Mouse (Mus musculus) ES-CJ7 (cell line): ENCODE results near the gene Sdhaf1.
A peak's percentile ranks its signal among the peaks of the same experiment; 100 is the strongest.

Experiments used
- DNase-seq: peaks from one replicate; pipeline ENCODE4 v3.0.0; 2011; ENCODE audit warnings: low read depth, low spot score

The Sdhaf1 gene

DNA sequence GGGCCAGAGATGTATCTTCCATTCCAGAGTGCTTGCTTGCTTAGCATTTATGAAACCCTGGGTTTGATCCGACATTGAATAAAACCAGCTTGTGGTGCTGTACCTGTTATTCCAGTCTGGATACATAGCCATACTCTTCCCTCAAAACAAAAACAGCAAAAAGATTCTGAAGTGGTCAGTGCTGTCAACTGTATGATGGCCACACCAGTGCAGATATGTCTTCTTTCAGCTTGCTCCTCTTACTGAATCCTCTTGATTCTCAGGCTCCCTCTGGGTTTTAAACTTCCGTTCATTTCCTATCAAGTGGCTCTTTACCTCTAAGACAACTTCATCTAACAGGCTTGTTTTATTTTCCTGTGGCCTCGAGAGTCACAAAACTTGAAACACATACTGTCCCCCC lies at the start of gene Sdhaf1:
Gene Sdhaf1, minus strand, starts transcription at position 101 of the 400 bp plus-strand sequence.
- no peak for DNase-seq

DNA sequence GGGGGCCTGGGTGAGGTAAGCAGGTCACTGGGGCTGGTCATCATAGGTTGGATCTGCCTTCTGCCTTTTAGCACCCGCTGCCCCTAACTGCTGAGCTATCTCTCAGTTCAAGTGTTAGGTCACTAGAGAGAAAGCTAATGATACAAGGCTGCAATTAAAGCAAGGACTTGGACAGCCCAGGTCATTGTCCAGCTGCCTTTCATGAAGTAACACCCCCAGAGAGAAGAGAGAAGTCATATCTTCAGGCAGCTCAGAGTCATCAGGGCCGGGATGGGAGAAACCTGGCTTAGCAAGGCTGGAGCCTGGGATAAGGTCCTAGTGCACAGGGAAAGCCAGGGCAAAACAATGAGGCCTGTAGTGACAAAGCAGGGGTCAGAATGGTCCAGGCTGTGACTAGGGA lies 43.8 kb upstream of the Sdhaf1 start:
- DNase-seq, result no peak

GRCm38 (mm10) chr7:30363344-30363738 lies 39.6 kb upstream of the Sdhaf1 start:
- DNase-seq, result no peak

DNA sequence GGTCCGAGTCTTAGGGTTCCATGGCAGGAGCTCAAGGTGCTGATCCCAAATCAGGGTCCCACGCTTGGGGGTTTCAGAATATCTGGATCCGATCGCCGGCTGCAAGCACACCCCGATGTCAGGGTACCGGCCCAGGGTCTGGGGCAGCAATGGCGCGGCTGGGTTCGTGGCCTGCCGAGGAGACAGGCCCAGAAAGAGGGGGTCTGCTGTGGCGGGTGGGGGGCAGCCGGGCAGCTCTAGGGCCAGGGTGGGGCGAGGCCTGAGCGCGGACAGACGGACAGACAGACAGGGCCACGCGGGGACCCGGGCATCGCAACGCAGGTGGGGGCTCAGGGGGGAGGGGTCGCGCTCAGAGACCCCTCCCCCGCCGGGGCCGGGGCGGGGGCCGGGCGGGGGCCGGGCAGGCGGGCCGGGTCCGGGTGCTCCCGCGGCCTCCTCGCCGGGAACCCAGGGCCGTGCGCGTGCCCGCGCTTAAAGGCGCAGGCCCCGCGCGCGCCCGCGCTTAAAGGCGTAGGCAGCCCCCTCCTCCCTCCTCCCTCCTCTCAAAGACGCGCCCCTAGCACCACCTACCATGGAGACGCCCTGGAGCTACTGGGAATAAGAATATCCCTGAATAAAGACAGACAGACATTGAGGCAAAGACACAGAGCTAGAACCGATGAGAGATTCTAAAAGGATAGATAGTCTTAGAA lies 39.1 kb upstream of the Sdhaf1 start, which contains the start of gene Lrfn3:
Gene Lrfn3, minus strand, starts transcription at position 121 of the 692 bp plus-strand sequence.
- DNase-seq, result peak; percentile 81

GRCm38 (mm10) chr7:30360028-30360427 lies 36.3 kb upstream of the Sdhaf1 start:
- DNase-seq, result no peak

GRCm38 (mm10) chr7:30359276-30359865 lies 35.7 kb upstream of the Sdhaf1 start:
- no peak for DNase-seq

- DNase-seq, result no peak
Measured at GRCm38 (mm10) chr7:30358378-30359186, 34.9 kb upstream of the Sdhaf1 start.

DNA sequence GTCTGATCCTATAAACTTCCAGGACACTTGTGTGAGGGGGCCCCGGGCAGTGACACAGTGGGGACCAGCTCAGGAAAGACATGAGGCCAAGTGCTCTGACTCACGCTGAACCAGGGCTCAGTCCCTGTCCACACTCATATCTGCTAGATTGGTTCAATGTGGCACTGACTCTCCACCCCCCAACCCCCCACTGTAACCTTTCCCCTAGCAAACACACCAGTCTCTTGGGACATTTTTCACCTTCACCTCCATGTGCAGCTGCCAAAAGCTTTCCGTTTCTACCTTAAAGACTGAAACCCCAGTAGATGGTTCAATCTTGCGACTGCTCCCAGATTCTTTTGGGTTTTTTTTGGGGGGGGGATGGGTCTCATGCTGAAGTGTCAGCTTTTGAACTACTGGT lies 30.4 kb upstream of the Sdhaf1 start:
- no peak for DNase-seq

DNA sequence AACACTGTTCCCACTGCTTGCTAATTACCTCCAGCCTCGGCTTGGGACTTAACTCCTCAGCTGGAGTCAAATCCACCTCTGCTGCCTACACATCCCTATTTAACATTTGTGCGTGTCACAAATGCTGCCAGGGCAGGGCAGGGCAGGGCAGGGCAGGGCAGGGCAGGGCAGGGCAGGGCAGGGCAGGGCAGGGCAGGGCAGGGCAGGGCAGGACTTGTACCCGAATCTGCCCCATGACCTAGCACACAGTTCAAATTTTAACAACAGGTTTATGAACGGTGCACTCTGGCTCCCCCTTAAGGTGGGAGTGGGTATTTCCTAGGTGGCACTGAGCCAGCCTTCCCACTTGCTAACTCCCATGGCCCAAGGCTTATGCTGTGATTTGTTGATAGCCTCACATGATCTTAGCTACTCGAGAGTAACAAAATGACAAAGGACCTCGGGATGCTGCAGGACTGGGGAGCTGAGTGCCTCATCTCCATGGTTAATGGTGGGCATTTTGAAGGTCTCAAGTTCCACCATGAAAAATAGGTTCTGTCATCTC lies 29.7 kb upstream of the Sdhaf1 start:
- DNase-seq, result peak; percentile 86

GRCm38 (mm10) chr7:30347828-30348227 lies 24.1 kb upstream of the Sdhaf1 start:
- DNase-seq, result peak; percentile 80

DNA sequence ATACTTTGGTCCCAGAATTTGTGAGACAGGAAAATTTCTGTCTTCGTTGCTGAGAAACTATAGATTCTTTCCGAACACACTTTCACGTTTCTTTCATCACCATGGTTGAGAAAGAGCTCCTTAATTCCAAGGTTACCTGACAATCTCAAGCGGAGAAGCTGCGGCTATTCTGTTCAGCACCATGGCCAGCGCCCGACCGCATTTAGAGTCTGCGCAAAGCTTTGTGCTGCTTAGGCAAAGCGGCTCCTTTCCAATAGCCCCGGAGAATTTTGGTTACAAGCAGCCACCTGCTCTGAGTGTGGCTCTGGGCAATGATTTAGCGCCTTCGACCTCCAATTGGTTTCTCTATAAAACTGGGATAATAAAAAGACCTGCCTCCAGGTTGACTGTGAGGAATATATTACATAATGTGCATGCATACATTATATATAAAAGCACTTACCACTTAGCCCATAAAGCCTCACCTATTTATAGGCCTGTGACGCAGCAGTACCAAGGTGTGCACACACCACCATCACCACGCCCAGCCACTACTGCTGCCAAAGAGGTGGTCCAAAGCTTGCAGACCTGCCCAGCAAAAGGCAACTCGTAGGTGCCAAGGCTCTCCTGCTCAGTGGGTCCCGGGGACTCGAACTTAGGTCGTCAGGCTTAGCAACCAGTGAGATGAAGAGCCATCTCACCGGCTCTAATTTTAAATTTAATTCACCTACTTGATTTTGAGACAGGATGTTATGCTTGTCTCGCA lies 23.1 kb upstream of the Sdhaf1 start:
- DNase-seq, result peak; percentile 75

DNA sequence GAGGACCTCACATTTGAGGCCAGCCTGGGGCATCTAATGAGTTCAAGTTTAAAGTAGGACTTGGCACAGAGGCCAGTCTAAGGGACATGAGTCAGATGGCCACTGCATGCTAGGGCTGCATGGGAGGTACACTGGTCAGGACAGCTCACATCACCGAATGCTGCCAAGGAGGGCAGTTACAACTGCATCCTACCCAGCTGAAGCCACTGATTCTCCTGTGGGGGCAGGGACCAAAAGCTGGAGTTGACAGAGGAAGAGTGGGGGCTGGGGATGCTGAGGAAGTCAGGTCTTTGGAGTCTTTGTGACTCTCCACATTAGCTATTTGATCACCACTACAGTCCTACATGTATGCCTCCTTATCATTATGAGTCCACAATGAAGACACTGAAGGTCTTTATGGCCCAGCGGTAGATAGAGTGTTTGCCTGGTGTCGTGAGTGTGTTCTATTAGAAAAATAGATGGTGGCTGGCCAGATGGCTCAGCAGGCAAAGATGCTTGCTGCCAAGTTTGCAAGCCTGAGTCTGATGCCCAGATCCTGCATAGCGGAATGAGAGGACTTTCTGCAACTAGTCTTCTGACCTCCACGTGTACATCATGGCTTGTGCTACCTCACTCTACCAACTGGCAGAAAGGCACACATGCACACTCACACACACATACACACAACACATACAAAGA lies 15.9 kb upstream of the Sdhaf1 start:
- DNase-seq, result no peak

GRCm38 (mm10) chr7:30336384-30336783 lies 12.7 kb upstream of the Sdhaf1 start:
- DNase-seq, result peak; percentile 93

DNA sequence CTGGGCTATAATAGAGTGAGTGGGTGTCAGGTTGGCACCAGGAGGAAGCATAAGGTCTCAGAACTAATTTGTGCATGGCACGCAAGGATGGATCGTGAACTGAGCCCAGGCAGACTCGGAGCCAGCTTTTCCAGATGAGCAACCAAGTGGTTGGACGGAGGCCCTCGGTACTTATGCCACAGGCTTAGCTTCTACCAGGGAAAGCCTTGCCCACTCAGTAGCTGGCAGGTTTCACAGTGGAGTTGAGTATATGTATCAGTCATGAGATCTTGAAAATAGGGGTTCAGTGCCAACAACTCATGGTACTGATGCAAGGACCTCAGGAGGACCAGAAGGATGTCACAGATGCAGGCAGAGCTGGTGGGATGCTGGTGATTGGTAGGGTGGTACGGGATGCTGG lies 12.0 kb upstream of the Sdhaf1 start:
- DNase-seq, result no peak

DNA sequence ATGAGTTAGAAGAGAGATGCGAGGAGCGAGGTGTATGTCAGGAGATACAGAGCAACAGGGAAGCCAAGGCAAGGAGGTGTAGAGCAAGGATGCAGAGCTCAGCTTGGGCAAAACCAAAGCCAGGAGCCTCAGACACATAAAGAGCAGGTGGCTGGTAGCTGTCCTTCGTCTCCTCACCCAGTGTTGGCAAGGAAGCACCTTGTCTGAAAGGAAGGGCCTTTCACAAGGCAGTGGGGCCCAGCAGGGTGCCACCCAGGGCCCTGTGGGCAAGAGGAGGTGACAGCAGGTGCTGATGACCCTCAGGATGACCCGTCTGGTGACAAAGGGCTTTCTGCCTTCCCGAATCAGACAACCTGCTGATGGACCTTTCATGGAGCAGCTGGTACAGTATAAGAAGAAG lies 10.9 kb upstream of the Sdhaf1 start:
- DNase-seq, result no peak

GRCm38 (mm10) chr7:30333436-30333835 lies 9.7 kb upstream of the Sdhaf1 start:
- no peak for DNase-seq

DNA sequence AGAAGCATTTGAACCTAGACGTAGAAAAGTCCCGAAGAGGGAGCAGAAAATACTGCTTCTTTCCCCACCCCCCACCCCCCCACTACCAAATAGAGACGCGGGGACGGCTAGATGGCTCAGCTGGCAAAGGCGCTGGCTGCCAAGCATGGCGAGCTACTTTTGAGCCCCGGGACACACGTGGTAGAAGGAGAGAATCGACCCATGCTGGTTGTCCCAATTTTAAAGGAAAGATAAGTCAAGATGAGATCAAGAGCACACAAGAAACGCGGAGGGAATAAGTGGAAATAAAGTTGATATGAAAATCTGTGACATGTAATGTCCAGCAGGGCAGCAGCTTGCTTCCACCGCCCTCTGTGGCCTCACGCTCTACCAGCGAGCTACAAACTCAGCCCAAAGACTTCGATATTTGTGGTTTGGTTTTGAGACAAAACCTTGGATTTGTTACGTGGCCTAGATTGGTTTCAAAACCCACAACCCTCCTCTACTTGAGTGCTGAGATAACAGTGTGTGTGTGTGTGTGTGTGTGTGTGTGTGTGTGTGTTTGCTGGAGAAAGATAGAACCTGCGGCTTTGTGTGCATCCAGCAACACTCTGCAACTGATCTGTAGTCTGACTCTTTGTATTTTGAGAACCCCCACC lies 9.0 kb upstream of the Sdhaf1 start:
- DNase-seq, result no peak

DNA sequence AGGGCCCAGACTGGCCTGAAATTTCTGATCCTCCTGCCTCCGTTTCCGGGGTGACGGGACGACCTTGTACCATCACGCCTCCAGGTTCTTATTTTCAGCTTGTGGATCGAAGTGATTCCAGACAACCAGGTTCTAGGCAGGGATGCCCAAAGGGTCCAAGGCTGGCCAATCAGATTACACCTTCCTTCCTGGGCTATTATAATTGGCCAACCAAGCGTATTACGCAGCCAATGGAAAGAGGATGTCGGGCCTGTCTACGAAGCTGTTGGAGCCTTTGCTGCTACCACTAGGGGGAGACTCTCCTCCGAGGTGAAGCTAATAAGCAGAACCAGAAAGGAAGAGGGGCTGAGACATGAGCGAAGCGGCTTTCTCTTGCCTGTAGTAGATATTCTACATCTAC lies 8.2 kb upstream of the Sdhaf1 start:
- peak; percentile 98 for DNase-seq

DNA sequence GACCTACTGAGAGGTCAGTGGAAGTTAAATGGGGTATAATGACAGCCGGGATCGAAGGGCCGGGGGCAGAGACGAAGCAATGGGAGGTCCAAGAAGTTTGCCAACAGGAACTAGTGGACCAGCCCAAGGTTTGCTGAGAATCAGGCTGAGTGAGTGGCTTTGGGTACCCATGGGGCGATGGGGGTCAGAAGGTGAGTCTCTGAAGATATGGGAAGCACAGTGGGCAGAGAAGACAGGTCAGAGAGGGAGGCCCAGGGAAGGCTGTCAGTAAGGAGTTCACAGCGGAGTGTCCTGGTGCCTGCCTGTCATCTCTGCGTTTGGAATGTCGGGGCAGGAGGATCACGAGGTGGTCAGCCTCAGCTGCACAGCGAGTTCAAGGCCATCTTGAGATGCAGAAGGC lies 4.7 kb upstream of the Sdhaf1 start:
- no peak for DNase-seq

GRCm38 (mm10) chr7:30327140-30327539 lies 3.4 kb upstream of the Sdhaf1 start:
- no peak for DNase-seq

GRCm38 (mm10) chr7:30326427-30326826 lies 2.7 kb upstream of the Sdhaf1 start:
- DNase-seq, result no peak
